9 mouse cellular contexts compared by ENCODE assay signal in the genomic region with DNA sequence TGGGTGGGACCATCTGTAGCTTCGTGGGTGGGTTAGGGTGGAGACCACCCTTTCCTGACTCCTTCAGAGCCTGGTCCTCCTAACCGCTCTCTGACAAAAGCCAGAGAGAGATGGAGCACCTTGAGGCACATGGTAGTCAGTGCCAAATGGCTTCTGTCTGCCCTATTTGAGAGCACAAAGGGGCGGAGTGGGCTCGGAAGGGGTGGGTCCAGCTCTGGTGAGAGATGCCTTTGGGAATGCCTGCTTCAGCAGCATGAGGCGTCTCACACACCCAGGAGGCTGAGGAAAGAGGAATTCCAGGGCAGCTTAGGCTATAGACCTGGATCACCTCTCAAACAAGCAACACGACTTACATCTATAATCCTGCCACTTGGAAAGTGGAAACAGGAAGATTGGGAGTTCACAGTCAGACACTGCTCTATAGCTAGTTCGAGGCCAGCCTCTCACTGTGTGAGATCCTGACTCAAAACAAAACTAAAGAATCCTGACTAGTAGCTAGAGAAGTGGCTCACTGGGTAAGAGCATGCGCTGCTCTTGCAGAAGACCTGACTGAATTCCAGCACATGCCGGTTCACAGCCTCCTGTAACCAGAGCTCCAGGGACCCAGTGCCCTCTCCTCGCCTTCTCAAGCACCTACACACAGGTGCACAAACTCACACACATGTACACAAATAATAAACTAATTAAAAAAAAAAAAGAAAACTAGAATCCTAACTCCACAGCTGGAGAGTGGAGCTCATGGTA. TPM values are rescaled to one million over a fixed set of nuclear protein-coding genes. Genes with fewer than 3 reads are reported as not detected.
DNase-seq lines count a peak whose midpoint lies in the region; ATAC-seq lines count a peak whose summit lies in the region.
"Had no signal": no experiment of that assay in that cellular context is flagged by ENCODE, and none has a peak within 500 bp of the region (broad histone marks: within the 10 kb centered on the region; RNA-seq: fewer than 3 reads in every experiment).

No protein-coding gene starts in this region.

- no peak for ATAC-seq in heart, embryonic 12.5 days (ENCODE audit: insufficient number of reproducible peaks, low FRiP score)
- ATAC-seq in heart, embryonic 11.5 days (replicated peaks; ENCODE audit: insufficient number of reproducible peaks, low FRiP score, low TSS enrichment) = no peak
- ATAC-seq in forebrain, embryonic 14.5 days = no peak
- ATAC-seq in midbrain, embryonic 15.5 days (replicated peaks) = no peak
- ATAC-seq in inflammation-experienced regulatory T-cells, adult 6 months = no peak

- peak overlapping the region; percentile 8; the same call in 1 of the 2 replicates for H3K9ac ChIP-seq in heart, embryonic 12.5 days
- no peak overlapping the region for H3K9ac ChIP-seq in heart, embryonic 11.5 days (ENCODE audit: low read depth, low read length)
- H3K9ac ChIP-seq in forebrain, embryonic 14.5 days (ENCODE audit: low read length) = no peak overlapping the region
- H3K9ac ChIP-seq in midbrain, embryonic 15.5 days = no peak overlapping the region

- no peaks in the 10 kb centered on the region for H3K36me3 ChIP-seq in heart, embryonic 12.5 days
- H3K36me3 ChIP-seq in heart, embryonic 11.5 days (ENCODE audit: control insufficient read depth, insufficient read depth, low read length) = no peaks in the 10 kb centered on the region
- H3K36me3 ChIP-seq in forebrain, embryonic 14.5 days (ENCODE audit: control insufficient read depth, insufficient read depth, low read length) = no peaks in the 10 kb centered on the region
- H3K36me3 ChIP-seq in midbrain, embryonic 15.5 days (replicated peaks) = peaks cover 6% of the 10 kb centered on the region; the same call in 1 of the 2 replicates

- WGBS in heart, embryonic 12.5 days = 39% methylated on average over 10 of the region's 10 CpGs
- WGBS in heart, embryonic 11.5 days (ENCODE audit: insufficient replicate concordance) = 35% methylated on average over 10 of the region's 10 CpGs
- 51% methylated on average over 10 of the region's 10 CpGs for WGBS in forebrain, embryonic 14.5 days
- WGBS in midbrain, embryonic 15.5 days = 50% methylated on average over 10 of the region's 10 CpGs

- no peak overlapping the region for H3K4me2 ChIP-seq in heart, embryonic 12.5 days
- no peak overlapping the region for H3K4me2 ChIP-seq in heart, embryonic 11.5 days
- H3K4me2 ChIP-seq in forebrain, embryonic 14.5 days (ENCODE audit: low read length) = no peak overlapping the region
- no peak overlapping the region for H3K4me2 ChIP-seq in midbrain, embryonic 15.5 days

- no peaks in the 10 kb centered on the region; the same call in 1 of the 2 replicates for H3K9me3 ChIP-seq in heart, embryonic 12.5 days (replicated peaks)
- H3K9me3 ChIP-seq in heart, embryonic 11.5 days (replicated peaks; ENCODE audit: control insufficient read depth, low read length) = no peaks in the 10 kb centered on the region
- H3K9me3 ChIP-seq in forebrain, embryonic 14.5 days (replicated peaks; ENCODE audit: control insufficient read depth, low read length) = no peaks in the 10 kb centered on the region
- no peaks in the 10 kb centered on the region for H3K9me3 ChIP-seq in midbrain, embryonic 15.5 days

- no peak overlapping the region for H3K4me3 ChIP-seq in heart, embryonic 12.5 days
- H3K4me3 ChIP-seq in heart, embryonic 11.5 days (ENCODE audit: low read depth, low read length) = no peak overlapping the region
- H3K4me3 ChIP-seq in forebrain, embryonic 14.5 days (ENCODE audit: low read depth, low read length) = no peak overlapping the region
- H3K4me3 ChIP-seq in midbrain, embryonic 15.5 days = no peak overlapping the region

- DNase-seq in NIH3T3 (ENCODE audit: low read depth) = peak; percentile 57
- DNase-seq in forebrain, embryonic 14.5 days (ENCODE audit: low spot score) = no peak
- DNase-seq in kidney, postnatal 25 days = no peak
- no peak for DNase-seq in gastrocnemius, postnatal 10 days
- DNase-seq: kidney, postnatal 14 days had no signal

- no peak overlapping the region for H3K27ac ChIP-seq in heart, embryonic 12.5 days (ENCODE audit: poor library complexity, severe bottlenecking)
- H3K27ac ChIP-seq in heart, embryonic 11.5 days (ENCODE audit: low read depth, low read length) = no peak overlapping the region
- H3K27ac ChIP-seq in forebrain, embryonic 14.5 days (ENCODE audit: low read depth, low read length) = peak overlapping the region; percentile 81; the same call in 1 of the 2 replicates
- peak overlapping the region; percentile 73; the same call in 1 of the 2 replicates for H3K27ac ChIP-seq in midbrain, embryonic 15.5 days

- peaks cover 36% of the 10 kb centered on the region for H3K4me1 ChIP-seq in heart, embryonic 12.5 days (replicated peaks)
- H3K4me1 ChIP-seq in heart, embryonic 11.5 days (ENCODE audit: control insufficient read depth, insufficient read depth, low read length) = peaks cover 27% of the 10 kb centered on the region; the same call in 1 of the 2 replicates
- H3K4me1 ChIP-seq in forebrain, embryonic 14.5 days (ENCODE audit: control insufficient read depth, insufficient read depth, low read length) = peaks cover 10% of the 10 kb centered on the region
- peaks cover 23% of the 10 kb centered on the region for H3K4me1 ChIP-seq in midbrain, embryonic 15.5 days

- H3K27me3 ChIP-seq in heart, embryonic 12.5 days (replicated peaks) = 0 out of 2 replicates have a peak, but pooled peaks cover 3% of the 10 kb centered on the region
- H3K27me3 ChIP-seq in heart, embryonic 11.5 days (ENCODE audit: control insufficient read depth, insufficient read depth, low read length) = no peaks in the 10 kb centered on the region
- no peaks in the 10 kb centered on the region for H3K27me3 ChIP-seq in forebrain, embryonic 14.5 days (replicated peaks; ENCODE audit: control insufficient read depth, insufficient read depth, low read length)
- H3K27me3 ChIP-seq in midbrain, embryonic 15.5 days (replicated peaks) = no peaks in the 10 kb centered on the region

RNA-seq across cellular contexts. Expression of gene Ier2, which starts 28.6 kb away (rescaled TPM):
- 63.4 and 68.1 TPM in 2 replicates for polyA plus RNA-seq in heart, embryonic 12.5 days (2016; fragmentation: Nextera tagmentation; extraction: Ambion mirVana)
- 52.3 and 55.9 TPM in 2 replicates for polyA plus RNA-seq in heart, embryonic 11.5 days (2014; fragmentation: Nextera tagmentation; extraction: Ambion mirVana)
- polyA plus RNA-seq in forebrain, embryonic 14.5 days (2014; fragmentation: Nextera tagmentation; extraction: Ambion mirVana) = 26.5 and 29.3 TPM in 2 replicates
- polyA plus RNA-seq in midbrain, embryonic 15.5 days (2015; fragmentation: Nextera tagmentation; extraction: Ambion mirVana) = 16.9 and 17.8 TPM in 2 replicates
- 10 to 100 TPM; 10.9 to 17.6 TPM for total RNA-seq in gastrocnemius, postnatal 10 days (2021)
- 10 to 100 TPM; 42.4 to 46.3 (median 45.8) TPM for polyA plus RNA-seq in inflammation-experienced regulatory T-cells, adult 6 months (2017; shearing (Covaris generic))

RNA-seq across cellular contexts. Expression of gene Trmt1, which starts 52.1 kb away (rescaled TPM):
- polyA plus RNA-seq in heart, embryonic 12.5 days (2016; fragmentation: Nextera tagmentation; extraction: Ambion mirVana) = 46.2 and 49.5 TPM in 2 replicates
- 49.7 and 51.6 TPM in 2 replicates for polyA plus RNA-seq in heart, embryonic 11.5 days (2014; fragmentation: Nextera tagmentation; extraction: Ambion mirVana)
- polyA plus RNA-seq in forebrain, embryonic 14.5 days (2014; fragmentation: Nextera tagmentation; extraction: Ambion mirVana) = 47.8 and 52.3 TPM in 2 replicates
- 63.3 and 66.7 TPM in 2 replicates for polyA plus RNA-seq in midbrain, embryonic 15.5 days (2015; fragmentation: Nextera tagmentation; extraction: Ambion mirVana)
- total RNA-seq in gastrocnemius, postnatal 10 days (2021) = 10 to 100 TPM; 33.7 to 43.9 TPM
- 10 to 100 TPM; 28.0 to 61.1 (median 55.5) TPM for polyA plus RNA-seq in inflammation-experienced regulatory T-cells, adult 6 months (2017; shearing (Covaris generic))

RNA-seq across cellular contexts. Expression of gene Nacc1, which starts 53.6 kb away (rescaled TPM):
- polyA plus RNA-seq in heart, embryonic 12.5 days (2016; fragmentation: Nextera tagmentation; extraction: Ambion mirVana) = 20.9 and 21.3 TPM in 2 replicates
- polyA plus RNA-seq in heart, embryonic 11.5 days (2014; fragmentation: Nextera tagmentation; extraction: Ambion mirVana) = 19.1 and 19.6 TPM in 2 replicates
- polyA plus RNA-seq in forebrain, embryonic 14.5 days (2014; fragmentation: Nextera tagmentation; extraction: Ambion mirVana) = 17.0 and 17.6 TPM in 2 replicates
- 16.3 and 17.2 TPM in 2 replicates for polyA plus RNA-seq in midbrain, embryonic 15.5 days (2015; fragmentation: Nextera tagmentation; extraction: Ambion mirVana)
- total RNA-seq in gastrocnemius, postnatal 10 days (2021) = 10 to 100 TPM; 38.2 to 39.1 TPM
- polyA plus RNA-seq in inflammation-experienced regulatory T-cells, adult 6 months (2017; shearing (Covaris generic)) = 1 to 10 TPM; 9.2 to 9.5 (median 9.4) TPM

Comparison
In these comparisons a context has a peak if more than half of its experiments do, and no peak if none do; other contexts are left out.
1. H3K27ac ChIP-seq: peak in forebrain, embryonic 14.5 days (single experiment) and midbrain, embryonic 15.5 days (single experiment); none in heart, embryonic 12.5 days (single experiment) and heart, embryonic 11.5 days (single experiment).